Mouse (Mus musculus) midbrain, embryonic 16.5 days (tissue): ENCODE measurements around the gene Nhlrc4. TPM values are rescaled to one million over a fixed set of nuclear protein-coding genes. Genes with fewer than 3 reads are reported as not detected.

ENCODE experiments used
- ATAC-seq: fragments of 200-750 bp; cut with Nextera tagmentation; 2 replicates; pipeline ENCODE4 v1.8.0; 2017; ENCODE audit warnings: moderate TSS enrichment
- H3K27ac ChIP-seq: fragments of 300-500 bp; sonication (generic); 2 replicates; pipeline ENCODE4 v1.5.1; 2014; ENCODE audit warnings: mild to moderate bottlenecking, low read length, mixed read lengths
- H3K27me3 ChIP-seq: fragments of 300-500 bp; sonication (generic); 2 replicates; pipeline ENCODE4 v1.6.1; 2014; ENCODE audit warnings: low read depth, low read length, mixed read lengths; ENCODE audit not compliant: control insufficient read depth, insufficient read depth
- H3K36me3 ChIP-seq: fragments of 300-500 bp; sonication (generic); 2 replicates; pipeline ENCODE4 v1.6.1; 2014; ENCODE audit warnings: mild to moderate bottlenecking, low read length, moderate library complexity, mixed read lengths; ENCODE audit not compliant: control insufficient read depth, insufficient read depth
- H3K4me1 ChIP-seq: fragments of 300-500 bp; sonication (generic); 2 replicates; pipeline ENCODE4 v1.6.1; 2014; ENCODE audit warnings: mild to moderate bottlenecking, low read length, mixed read lengths; ENCODE audit not compliant: control insufficient read depth, insufficient read depth
- H3K4me2 ChIP-seq: fragments of 300-500 bp; sonication (generic); 2 replicates; pipeline ENCODE4 v1.6.1; 2014; ENCODE audit warnings: mild to moderate bottlenecking, low read length, mixed read lengths
- H3K4me3 ChIP-seq: fragments of 300-500 bp; sonication (generic); 2 replicates; pipeline ENCODE4 v1.5.1; 2014; ENCODE audit warnings: low read depth, mild to moderate bottlenecking, low read length, moderate library complexity, mixed read lengths
- H3K9ac ChIP-seq: fragments of 300-500 bp; sonication (generic); 2 replicates; pipeline ENCODE4 v1.6.1; 2014; ENCODE audit warnings: low read depth, low read length, mixed read lengths
- H3K9me3 ChIP-seq: fragments of 300-500 bp; sonication (generic); replicated peaks from 2 replicates; pipeline ENCODE4 v1.6.1; 2014; ENCODE audit warnings: mild to moderate bottlenecking, low read length, mixed read lengths; ENCODE audit not compliant: control insufficient read depth, poor library complexity, severe bottlenecking
- WGBS: fragments of 180-500 bp; shearing (Covaris S2); extraction: QIAGEN DNeasy Blood & Tissue Kit; methylation state at CpG from one replicate; pipeline ENCODE4 v1.1.7; 2014; 5-methylcytosine and 5-hydroxymethylcytosine counted together
- polyA plus RNA-seq: library from polyadenylated mRNA; unstranded; fragments of >200 nt; fragmentation: Nextera tagmentation; extraction: Ambion mirVana; gene quantifications from 2 replicates; pipeline ENCODE4 v1.2.1, GENCODE M21; 2015

Gene Nhlrc4
- polyA plus RNA-seq, 1 experiment from 2014 or later = 0.78 TPM

DNA sequence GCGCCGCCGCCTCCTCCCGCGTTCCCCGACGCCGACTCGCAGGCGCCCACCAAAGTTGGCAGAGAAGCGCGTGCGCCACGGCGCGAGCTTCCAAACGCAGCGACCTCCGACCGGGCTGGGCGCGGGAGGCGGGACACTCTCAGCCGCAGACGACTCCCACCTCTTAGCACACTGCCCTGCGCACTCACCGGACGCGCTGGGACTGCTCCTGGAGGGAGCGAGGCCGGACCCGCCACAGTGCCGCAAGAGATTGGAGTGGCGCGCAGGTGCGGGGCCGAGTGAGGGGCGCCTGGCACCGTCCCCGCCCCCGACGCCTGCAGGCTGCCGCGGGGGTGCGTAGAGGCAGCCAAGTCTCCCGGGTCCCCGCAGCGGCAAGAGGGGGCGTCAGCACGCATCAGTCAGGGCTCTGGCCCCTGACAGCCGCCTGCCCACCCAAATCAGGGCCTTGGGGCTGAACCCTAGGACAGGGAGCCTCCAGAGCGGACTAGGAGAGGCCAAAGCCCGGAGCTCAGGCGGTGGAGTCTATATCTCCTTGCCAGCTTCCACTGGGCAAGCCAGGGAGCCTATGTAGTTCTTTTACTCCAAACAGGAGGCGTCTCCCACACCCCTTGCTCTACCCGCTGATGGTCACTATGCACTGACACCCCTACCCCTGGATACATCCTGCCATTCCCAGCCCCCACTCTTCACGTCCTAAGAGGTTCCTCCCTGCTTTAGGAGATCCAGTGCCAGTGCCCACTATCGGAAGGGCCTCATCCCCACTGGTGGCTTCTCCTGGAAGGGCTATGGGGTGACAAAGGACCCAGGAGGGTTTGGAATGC lies 7.3 kb upstream of the Nhlrc4 start, which contains the start of gene A930017K11Rik:
TSS of gene A930017K11Rik (minus strand) at position 763 of the 821 bp plus-strand sequence.
- peak within 1 kb of the TSS; percentile 25; the same call in 1 of the 2 replicates for H3K9ac ChIP-seq
- 1% methylated on average over 42 of the region's 58 CpGs for WGBS

GRCm38 (mm10) chr17:25951225-25951802 lies 6.6 kb upstream of the Nhlrc4 start:
- ATAC-seq = no peak
- no peak overlapping the region for H3K9ac ChIP-seq
- no peaks in the 10 kb centered on the region for H3K9me3 ChIP-seq
- H3K27ac ChIP-seq = no peak overlapping the region
- no peaks in the 10 kb centered on the region for H3K36me3 ChIP-seq
- peaks cover 42% of the 10 kb centered on the region for H3K27me3 ChIP-seq
- peaks cover 4% of the 10 kb centered on the region for H3K4me1 ChIP-seq
- H3K4me3 ChIP-seq = peak overlapping the region; percentile 34
- peak overlapping the region; percentile 53 for H3K4me2 ChIP-seq
- WGBS = under 1% methylated on average over 33 of the region's 33 CpGs

More for the DNA sequence above, 7.3 kb upstream of the Nhlrc4 start, which contains the start of gene A930017K11Rik:
- peak within 1 kb of the TSS; percentile 34 for H3K4me3 ChIP-seq
- no peaks in the 10 kb centered on the region for H3K36me3 ChIP-seq
- H3K27me3 ChIP-seq = peaks cover 42% of the 10 kb centered on the region
- no peaks in the 10 kb centered on the region for H3K9me3 ChIP-seq
- H3K4me1 ChIP-seq = peaks cover 4% of the 10 kb centered on the region
- no peak for ATAC-seq
- H3K4me2 ChIP-seq = peak within 1 kb of the TSS; percentile 53
- H3K27ac ChIP-seq = no peak within 1 kb of the TSS

- Histone ChIP-seq H3K4me2 (no peak overlapping the region), H3K4me3 (no peak overlapping the region), H3K27ac (no peak overlapping the region), H3K36me3 (no peaks in the 10 kb centered on the region), H3K9ac (no peak overlapping the region), H3K9me3 (no peaks in the 10 kb centered on the region), H3K4me1 (peaks cover 4% of the 10 kb centered on the region), H3K27me3 (peaks cover 42% of the 10 kb centered on the region)
- ATAC-seq = no peak
- no CpG with 5 or more reads among the region's 3 CpGs for WGBS
Observed at GRCm38 (mm10) chr17:25950706-25951105, 5.9 kb upstream of the Nhlrc4 start.

- 80% methylated on average over 5 of the region's 5 CpGs for WGBS
- ATAC-seq = no peak
- Histone ChIP-seq H3K27ac (no peak overlapping the region), H3K27me3 (peaks cover 42% of the 10 kb centered on the region), H3K36me3 (no peaks in the 10 kb centered on the region), H3K9me3 (no peaks in the 10 kb centered on the region), H3K4me1 (peaks cover 4% of the 10 kb centered on the region), H3K9ac (no peak overlapping the region), H3K4me3 (no peak overlapping the region), H3K4me2 (no peak overlapping the region)
Observed at GRCm38 (mm10) chr17:25949981-25950380, 5.2 kb upstream of the Nhlrc4 start.

DNA sequence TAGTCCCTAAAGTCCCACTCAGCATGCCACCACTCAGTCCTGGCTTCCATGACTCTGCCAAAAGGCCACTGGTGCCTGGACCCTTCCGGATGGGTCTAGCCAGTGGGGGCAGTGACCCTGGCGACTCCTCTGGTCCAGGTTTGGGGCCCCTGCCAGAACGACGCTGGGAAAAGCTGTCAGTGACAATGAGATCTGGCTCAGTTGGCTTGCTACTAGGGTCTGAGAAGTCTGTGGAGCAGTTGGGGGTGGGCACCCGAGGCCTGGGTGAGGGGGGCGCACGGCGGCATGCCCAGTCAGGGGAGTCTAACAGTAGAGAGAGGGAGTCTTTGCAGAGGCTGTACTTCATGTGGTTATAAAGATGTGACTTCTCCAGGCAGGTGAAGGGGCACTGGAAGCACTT lies 3.3 kb upstream of the Nhlrc4 start:
- no peak overlapping the region for H3K9ac ChIP-seq
- peaks cover 4% of the 10 kb centered on the region for H3K4me1 ChIP-seq
- H3K27ac ChIP-seq = no peak overlapping the region
- peaks cover 35% of the 10 kb centered on the region for H3K27me3 ChIP-seq
- H3K4me2 ChIP-seq = no peak overlapping the region
- 78% methylated on average over 8 of the region's 8 CpGs for WGBS
- H3K4me3 ChIP-seq = no peak overlapping the region
- H3K36me3 ChIP-seq = no peaks in the 10 kb centered on the region
- ATAC-seq = no peak
- no peaks in the 10 kb centered on the region for H3K9me3 ChIP-seq

- no peak for ATAC-seq
- Histone ChIP-seq H3K36me3 (no peaks in the 10 kb centered on the region), H3K27me3 (peaks cover 30% of the 10 kb centered on the region), H3K9ac (no peak overlapping the region), H3K4me3 (no peak overlapping the region), H3K4me1 (peaks cover 4% of the 10 kb centered on the region), H3K9me3 (no peaks in the 10 kb centered on the region), H3K27ac (no peak overlapping the region), H3K4me2 (no peak overlapping the region)
- WGBS = 92% methylated on average over 4 of the region's 4 CpGs
Observed at GRCm38 (mm10) chr17:25947576-25947975, 2.8 kb upstream of the Nhlrc4 start.

DNA sequence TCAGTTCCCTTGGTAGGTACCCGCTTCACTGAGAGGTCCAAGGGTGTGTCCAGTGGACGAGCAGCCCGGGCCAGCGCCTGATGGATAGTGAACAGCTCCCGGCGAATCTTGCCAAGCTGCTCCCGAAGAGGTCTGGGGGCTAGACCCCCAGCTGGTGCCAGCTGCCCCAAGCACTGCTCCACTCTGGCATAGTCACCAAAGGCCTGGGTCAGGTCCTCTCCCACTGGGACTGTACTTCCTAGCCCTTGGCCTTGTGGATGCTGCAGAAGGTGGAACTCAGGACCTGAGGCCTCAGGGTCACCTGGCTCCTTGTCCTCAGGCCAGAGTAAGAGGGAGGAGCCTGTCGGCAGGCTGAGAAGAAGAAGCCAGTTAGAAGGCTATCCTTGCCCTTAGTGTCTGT lies 2.1 kb upstream of the Nhlrc4 start:
- H3K4me1 ChIP-seq = peaks cover 7% of the 10 kb centered on the region; the same call in 1 of the 2 replicates
- H3K27me3 ChIP-seq = peaks cover 23% of the 10 kb centered on the region
- H3K9ac ChIP-seq = no peak overlapping the region
- no peak overlapping the region for H3K4me2 ChIP-seq
- H3K36me3 ChIP-seq = no peaks in the 10 kb centered on the region
- 84% methylated on average over 8 of the region's 8 CpGs for WGBS
- H3K9me3 ChIP-seq = no peaks in the 10 kb centered on the region
- H3K27ac ChIP-seq = no peak overlapping the region
- ATAC-seq = no peak
- H3K4me3 ChIP-seq = no peak overlapping the region

DNA sequence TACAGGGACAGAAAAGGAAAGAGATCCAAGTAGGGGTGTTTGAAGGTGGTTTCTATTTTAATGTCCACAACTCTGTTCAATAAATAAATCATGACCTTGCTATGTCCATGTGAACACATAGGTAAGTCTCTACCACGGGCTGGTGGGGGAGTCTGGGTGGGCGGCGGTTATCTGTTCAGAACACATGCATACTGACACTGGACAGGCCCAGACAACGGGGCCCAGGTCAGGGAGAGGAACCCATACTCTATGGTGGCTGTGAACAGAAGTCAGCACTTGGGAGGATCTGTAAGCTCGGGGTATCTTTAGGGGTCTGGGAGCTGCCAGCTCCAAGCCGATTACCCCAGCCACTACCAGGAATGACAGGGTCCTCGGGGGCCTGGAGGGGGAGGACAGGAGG lies 1.6 kb upstream of the Nhlrc4 start:
- WGBS = 73% methylated on average over 7 of the region's 7 CpGs
- H3K4me1 ChIP-seq = peaks cover 6% of the 10 kb centered on the region; the same call in 1 of the 2 replicates
- H3K36me3 ChIP-seq = no peaks in the 10 kb centered on the region
- H3K4me2 ChIP-seq = no peak overlapping the region
- H3K27ac ChIP-seq = no peak overlapping the region
- no peaks in the 10 kb centered on the region for H3K9me3 ChIP-seq
- H3K4me3 ChIP-seq = no peak overlapping the region
- peaks cover 18% of the 10 kb centered on the region for H3K27me3 ChIP-seq
- no peak for ATAC-seq
- H3K9ac ChIP-seq = no peak overlapping the region

GRCm38 (mm10) chr17:25945517-25946155 lies 875 bp upstream of the Nhlrc4 start:
- H3K27me3 ChIP-seq = peaks cover 11% of the 10 kb centered on the region
- 53% methylated on average over 9 of the region's 9 CpGs for WGBS
- no peak overlapping the region for H3K27ac ChIP-seq
- no peak overlapping the region for H3K9ac ChIP-seq
- ATAC-seq = no peak
- no peak overlapping the region for H3K4me2 ChIP-seq
- no peaks in the 10 kb centered on the region for H3K9me3 ChIP-seq
- H3K4me3 ChIP-seq = no peak overlapping the region
- peaks cover 12% of the 10 kb centered on the region for H3K4me1 ChIP-seq
- no peaks in the 10 kb centered on the region for H3K36me3 ChIP-seq
